Mouse (Mus musculus) thymus, postnatal 4 days (tissue): ENCODE data around the gene Fam209.

Source experiments
- DNase-seq: peaks from one replicate; pipeline ENCODE4 v3.0.0; 2021

Gene Fam209

DNA sequence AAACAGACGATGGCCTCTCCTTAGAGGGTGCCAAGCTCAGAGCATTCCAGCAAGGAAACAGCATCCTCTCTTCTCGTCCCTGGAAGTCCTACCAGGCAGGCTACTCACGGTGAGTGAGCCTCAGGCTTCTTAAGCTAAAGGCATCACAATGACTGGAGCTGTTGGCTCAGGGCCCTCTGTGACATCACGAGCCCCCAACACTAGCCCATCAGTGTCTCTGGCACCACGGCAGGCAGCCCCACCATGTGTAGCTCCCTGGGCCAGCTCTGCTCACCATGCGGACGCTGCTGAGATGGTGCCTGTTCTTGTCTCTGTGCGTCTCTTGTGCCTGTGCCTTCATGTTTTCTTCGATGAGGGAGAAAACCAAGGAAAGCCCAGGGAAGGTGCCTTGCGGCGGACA, at the start of gene Fam209:
Gene Fam209, plus strand, starts transcription at position 203 of the 400 bp plus-strand sequence.
- no peak for DNase-seq

DNA sequence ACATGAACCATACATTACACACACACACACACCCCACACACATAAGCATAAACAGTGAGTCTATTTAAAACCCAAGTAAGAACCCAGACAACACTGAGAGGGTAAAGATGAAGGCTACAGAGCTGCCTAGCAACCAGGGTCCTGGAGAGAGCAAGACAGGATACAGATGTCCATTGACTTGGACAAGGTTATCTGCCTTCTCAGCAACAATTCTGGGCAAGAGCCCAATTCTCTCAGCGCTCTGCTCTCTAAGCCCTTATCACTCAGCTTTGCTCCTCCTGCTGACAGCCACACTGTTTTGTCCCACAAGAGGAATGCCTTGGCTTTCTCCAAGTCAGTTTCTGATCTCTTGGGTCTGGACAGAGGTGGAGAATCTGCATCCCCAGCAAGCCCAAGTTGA, 41.7 kb upstream of the Fam209 start:
- DNase-seq = no peak

GRCm38 (mm10) chr2:172433746-172434145, 38.6 kb upstream of the Fam209 start:
- DNase-seq = peak; percentile 70

DNA sequence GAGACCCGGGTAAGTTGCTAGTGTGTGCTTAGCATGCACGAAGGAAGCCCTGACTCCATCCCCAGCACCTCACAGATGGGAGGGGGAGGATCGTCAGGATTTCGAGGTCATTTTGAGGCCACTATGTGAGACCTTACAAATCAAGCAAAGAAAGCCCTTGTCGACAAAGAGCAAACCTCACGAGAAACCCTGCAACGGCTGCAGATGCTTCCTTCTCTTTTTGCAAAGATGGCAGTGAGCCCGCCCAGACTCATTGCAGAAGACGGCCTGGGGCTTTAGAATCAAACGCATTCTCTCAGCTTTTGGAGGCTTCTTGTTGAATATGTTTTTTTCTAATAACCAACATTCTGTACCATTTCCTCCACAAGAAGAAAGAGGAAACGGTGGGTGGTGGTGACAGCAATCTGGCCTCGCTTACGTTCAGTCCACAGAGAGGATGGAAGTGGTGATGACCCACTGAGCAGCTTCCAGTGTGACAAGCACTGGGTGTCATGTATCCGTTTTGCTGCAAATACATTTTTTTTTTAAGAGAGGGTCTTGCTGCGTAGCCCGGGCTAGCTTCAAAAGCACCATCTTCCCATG, 34.9 kb upstream of the Fam209 start:
- DNase-seq = peak; percentile 38

DNA sequence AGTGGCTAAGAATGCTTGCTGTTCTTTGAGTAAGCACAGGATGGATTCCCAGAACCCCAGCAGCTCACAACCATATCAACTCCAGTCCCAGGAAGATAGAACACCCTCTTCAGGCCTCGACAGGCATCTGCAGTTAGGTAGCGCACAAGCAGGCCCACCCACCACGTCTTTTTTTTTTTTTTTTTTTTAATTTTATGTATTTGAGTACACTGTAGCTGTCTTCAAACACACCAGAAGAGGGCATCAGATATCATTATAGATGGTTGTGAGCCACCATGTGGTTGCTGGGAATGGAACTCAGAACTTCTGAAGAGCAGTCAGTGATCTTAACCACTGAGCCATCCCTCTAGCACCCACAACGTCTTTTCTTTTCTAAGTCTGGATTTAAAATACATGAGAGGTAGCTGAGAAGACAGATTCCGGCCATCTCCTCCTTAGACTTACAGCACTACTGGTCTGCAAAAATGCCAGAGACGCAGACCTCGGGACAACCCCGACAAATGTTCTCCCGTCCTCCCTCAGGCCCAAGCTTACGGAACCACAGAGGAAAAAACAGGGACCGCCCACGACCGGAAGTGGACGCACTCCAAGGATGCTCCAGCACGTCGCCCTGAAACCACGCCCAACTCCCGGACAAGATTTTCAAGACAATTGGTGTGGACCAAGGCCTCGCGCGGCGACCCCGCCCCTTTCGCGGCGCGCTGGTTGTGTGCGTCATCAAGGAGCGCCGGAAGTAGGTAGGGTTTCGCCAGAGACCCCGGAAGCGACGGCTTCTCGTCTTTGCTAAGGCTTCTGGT, 32.3 kb upstream of the Fam209 start, which contains the start of gene Rtf2:
Gene Rtf2, plus strand, starts transcription at position 714 of the 797 bp plus-strand sequence.
- DNase-seq = peak; percentile 99

DNA sequence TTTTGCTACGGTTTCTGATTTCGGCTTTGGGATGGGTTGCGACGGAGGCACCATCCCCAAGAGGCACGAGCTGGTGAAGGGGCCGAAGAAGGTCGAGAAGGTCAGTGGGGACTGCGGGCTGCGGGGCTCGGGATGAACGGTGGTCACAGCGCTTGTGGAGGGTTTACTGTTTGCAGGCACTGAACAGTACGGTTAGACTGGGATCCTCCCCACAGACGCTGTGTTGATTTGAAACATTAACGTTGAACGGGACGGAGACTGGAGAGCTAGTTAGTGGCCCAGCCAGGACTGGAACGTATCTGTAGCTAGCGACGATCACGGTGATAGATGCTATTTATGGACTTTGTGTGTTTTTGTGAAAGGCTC, 31.7 kb upstream of the Fam209 start:
- no peak for DNase-seq

GRCm38 (mm10) chr2:172441176-172441575, 31.1 kb upstream of the Fam209 start:
- DNase-seq = no peak

GRCm38 (mm10) chr2:172445617-172446016, 26.7 kb upstream of the Fam209 start:
- DNase-seq = no peak

DNA sequence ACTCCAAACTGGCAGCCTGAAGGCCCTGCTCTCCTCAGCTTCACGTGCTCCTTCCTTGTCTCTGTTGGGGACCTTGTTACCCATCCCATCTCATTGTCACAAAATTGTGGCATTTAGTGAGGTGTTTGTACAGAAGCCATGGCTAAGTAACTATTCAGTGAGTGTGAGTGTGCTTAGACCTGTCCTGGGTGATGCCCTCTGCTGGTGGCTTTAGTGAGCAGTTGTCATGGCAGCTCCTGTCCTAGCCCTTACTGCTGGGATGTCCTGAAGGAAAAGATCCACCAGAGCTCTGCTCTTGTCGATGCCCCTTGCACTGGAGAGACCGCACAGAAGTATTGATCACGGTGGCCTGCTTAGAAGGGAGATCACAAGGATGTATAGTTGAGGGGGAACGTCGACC, 25.0 kb upstream of the Fam209 start:
- DNase-seq = peak; percentile 74

DNA sequence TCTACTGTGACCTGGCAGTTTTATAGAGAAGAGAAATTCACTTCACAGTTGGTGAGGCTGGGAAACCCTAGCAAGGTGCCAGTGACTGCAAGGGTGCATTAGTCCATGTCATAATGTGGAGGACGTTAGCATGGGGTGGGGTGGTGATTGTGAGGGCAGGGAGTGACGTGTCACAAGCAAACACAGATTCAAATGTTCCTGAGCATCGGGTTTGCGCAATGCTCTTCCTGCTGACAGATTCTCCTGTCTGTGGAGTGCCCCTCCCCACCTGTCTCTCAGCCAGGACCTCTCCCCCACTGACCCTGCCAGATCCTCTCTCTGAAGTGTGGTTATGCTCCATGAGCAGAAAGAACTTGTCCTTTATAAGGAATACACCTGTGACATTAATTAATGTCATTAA, 24.0 kb upstream of the Fam209 start:
- DNase-seq = no peak

DNA sequence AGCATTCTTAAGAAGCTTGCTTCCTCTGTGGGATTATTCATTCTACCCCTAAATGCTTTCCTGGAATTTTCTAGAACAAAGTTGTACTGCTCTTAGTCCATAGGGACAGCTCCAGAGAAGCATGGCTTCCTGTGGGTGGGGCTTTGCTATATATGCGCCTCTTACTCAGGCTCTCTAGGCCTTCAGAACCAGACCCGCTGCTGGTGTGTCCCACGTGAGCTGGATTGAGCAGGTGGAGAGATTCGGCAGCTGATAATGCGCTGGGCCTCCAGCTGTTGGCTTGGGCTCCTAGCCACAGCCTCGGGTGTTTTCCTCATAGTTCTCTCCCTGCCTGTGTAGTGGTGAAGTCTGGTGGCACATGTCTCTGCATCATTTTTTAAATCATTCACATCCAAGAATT, 21.7 kb upstream of the Fam209 start:
- DNase-seq = peak; percentile 49

DNA sequence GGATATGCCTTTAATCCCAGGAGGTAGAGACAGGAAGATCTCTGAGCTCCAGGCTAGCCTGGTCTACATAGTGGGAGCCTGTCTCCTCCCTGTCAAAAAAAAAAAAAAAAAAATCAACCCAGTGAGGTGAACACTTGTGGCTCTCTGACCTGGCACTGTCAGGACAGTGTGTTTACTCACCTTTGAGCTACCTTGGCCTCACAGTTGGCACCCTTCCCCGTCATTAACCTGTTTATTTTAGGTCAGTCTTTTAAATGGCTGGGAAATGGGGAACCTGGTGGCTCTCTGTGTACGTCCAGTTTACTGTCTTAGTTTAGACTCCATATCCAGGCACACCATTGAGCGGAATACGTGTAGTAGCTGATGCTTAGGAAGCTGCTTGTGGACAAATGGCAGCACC, 20.3 kb upstream of the Fam209 start:
- no peak for DNase-seq

GRCm38 (mm10) chr2:172452458-172452857, 19.9 kb upstream of the Fam209 start:
- DNase-seq = no peak

DNA sequence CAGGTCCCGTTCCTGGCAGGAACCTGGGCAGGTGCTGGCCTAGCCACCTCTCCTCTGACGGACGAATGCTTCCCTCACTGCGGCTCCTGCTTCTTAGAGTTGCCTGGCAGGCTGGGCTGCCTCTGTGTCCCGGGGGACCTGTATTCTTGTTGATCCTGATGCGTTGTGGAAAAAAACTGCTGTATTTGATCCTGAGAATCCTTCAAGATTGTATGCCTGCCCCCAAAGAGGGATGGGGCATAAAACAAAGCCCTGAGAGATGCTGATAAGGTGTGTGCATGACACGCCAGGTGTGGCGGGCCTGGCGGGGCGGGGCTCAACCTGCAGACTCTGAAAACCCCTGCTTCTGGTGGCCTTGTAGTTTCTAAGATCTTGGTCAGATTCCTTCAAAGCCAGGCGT, 13.8 kb upstream of the Fam209 start, which contains the start of gene Gcnt7:
Gene Gcnt7, minus strand, starts transcription at position 101 of the 400 bp plus-strand sequence.
- no peak for DNase-seq

DNA sequence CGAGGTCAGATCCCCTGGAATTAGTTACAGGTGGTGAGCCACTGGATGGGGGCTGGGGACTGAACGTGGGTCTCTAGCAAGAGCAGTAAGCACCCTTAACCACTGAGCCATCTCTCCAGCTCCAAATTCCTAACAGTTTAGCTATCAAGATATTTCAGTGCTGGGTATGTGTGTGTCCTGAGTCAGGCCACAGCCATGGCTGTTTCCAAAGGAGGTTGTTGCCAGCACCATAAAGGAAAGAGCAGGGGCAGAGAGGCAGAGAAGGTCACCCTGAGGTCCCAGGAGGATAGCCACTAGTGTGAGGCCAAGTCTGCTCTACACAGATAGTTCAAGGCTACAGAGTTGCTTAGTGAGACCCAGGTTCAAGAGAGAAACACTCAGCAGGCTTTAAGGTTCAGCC, 11.7 kb upstream of the Fam209 start:
- DNase-seq = no peak

DNA sequence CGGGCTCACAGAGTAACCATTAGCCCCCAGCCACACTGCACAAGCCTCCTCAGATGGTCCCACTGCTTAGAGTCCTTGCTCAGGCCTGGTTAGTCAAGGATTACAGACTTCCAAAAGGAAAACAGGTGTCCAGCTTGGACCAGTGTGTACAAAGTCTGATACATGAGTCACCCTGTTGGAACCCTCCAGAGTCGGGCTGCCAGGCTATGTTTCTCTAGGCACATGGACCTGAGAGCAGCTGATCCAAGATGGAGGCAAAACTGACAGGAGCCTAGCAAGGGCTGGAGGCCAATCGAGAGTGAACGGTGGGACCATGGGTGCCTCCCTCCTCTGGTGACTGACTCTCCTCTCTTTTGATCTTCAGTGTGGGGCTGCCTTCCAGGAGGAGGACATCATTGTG, 9.5 kb upstream of the Fam209 start:
- DNase-seq = no peak

- no peak for DNase-seq
Observed at GRCm38 (mm10) chr2:172466427-172467132, 5.7 kb upstream of the Fam209 start.

- DNase-seq = no peak
Observed at GRCm38 (mm10) chr2:172467206-172467605, 5.1 kb upstream of the Fam209 start.

- no peak for DNase-seq
Observed at GRCm38 (mm10) chr2:172468346-172468819, 3.9 kb upstream of the Fam209 start.

- no peak for DNase-seq
Observed at GRCm38 (mm10) chr2:172473591-172473990, 1.3 kb downstream of the Fam209 start.

GRCm38 (mm10) chr2:172474970-172475369, 2.6 kb downstream of the Fam209 start:
- DNase-seq = peak; percentile 87

DNA sequence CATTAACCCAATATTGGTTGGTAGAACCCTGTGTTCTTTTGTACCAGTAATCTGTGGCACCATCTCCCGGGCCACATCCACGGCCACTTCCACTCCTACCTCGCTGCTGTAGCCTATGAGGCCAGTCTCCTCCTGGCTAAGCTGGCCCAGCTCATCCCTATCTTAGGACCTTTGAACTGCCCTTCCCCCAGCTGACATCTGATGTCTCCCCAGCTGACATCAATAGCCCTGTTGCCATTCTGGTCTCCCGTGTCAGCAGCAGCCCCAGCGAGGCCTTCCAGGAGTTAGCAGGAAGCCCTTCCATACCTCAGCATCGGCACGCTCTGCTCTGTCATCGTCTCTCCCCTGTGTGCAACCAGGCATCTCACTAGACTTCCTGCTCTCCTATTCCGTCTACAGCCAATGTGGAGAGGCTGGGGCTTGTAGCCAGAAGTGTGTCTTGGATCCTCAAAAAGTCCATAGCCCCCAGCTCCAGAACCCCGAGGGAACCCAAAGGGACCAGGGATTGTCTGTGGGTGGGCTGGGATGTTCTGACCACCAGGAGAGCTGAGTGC, 4.5 kb downstream of the Fam209 start:
- DNase-seq = no peak

DNA sequence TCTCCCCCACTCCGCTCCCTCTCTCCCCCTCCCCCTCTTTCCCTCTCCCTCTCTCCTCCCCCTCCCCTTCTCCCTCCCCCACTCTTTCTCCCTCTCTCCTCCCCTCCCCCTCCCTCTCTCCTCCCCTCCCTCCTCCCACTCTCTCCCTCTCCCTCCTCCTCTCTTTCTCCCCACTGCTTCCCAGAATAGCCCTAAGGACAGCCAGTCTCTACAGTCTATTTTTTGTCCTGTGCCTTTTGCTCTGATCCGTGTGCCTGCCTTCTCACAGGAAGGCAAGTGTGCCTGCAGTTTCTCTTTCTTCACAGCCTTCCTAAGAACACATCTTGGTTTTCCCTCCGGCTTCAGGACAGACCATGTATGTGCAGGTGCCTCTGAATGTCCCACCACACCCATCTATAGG, 5.0 kb downstream of the Fam209 start:
- DNase-seq = no peak
